Mouse (Mus musculus): ENCODE results near the gene Fam90a1b.
"Not testable (repeated sequence)": the region's sequence is repeated elsewhere in the genome, so short reads cannot be mapped to it uniquely, and the experiment has no call there.

Fam90a1b gene

GRCm38 (mm10) chrX:94366670-94367241 lies at the start of gene Fam90a1b, which contains the start of gene Apoo:
Fam90a1b (minus strand) TSS chrX:94366777.
Apoo (plus strand) TSS chrX:94367117.
- peak; percentile 99 for DNase-seq

DNA sequence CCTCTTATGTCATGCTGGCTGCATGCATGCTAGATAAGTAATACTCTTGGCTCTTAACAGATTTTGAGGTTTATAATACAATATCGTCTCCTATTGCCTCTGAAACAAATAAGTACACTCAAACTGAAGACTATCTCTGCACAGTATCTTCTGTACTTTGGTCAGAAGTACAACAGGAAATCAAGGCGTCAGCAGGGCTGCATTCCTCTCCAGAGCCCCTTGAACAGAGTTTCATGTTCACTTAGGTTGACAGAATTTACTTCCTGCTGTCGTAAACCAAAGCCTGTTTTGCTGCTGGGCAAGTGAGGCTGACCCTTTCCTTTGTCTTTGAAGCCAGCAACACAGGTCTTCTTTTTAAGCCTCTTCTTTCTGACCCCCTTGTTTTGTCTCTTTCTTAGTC lies 42.4 kb upstream of the Fam90a1b start:
- peak; percentile 21 for DNase-seq

DNA sequence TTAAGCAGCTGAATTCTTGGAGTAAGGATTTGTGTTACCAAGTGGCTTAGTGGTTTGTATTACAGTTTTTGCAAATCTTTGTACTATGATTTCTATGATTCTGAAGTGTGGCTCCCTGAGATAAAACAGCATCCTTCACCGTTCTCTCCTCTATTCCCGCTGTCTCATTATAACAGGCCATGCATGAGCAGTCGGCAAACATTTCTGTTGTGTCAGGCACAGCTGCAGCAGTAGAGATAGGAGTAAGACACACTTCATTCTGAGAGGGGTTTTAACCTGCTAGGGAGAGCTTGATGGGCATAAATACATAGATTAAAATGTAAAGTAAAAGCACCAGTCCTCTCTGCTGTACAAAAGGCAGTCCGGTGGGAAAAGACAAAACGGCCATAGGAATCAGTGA lies 12.2 kb upstream of the Fam90a1b start:
- DNase-seq: no peak

DNA sequence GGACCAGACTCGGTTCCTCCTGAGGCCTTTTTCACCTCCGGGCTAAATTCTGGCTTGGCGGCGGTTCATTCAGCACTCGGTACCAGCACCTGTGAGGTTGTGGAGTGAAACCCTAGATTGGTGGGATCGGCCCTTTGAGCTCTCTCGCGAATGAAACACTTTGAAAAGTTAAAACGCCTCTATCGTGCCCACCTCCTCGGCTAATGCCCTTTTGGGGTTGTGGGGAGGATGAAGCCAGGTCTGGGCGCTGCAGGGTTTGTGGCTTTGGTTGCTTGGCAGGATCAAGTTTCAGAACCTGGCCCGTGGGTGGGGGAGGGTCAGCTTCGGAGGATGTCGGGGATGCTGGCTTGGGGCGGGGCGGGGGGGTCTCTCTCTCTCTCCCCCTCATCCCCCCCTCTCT lies 671 bp upstream of the Fam90a1b start:
- no peak for DNase-seq

GRCm38 (mm10) chrX:94366029-94366428 lies 548 bp downstream of the Fam90a1b start:
- peak; percentile 16 for DNase-seq

DNA sequence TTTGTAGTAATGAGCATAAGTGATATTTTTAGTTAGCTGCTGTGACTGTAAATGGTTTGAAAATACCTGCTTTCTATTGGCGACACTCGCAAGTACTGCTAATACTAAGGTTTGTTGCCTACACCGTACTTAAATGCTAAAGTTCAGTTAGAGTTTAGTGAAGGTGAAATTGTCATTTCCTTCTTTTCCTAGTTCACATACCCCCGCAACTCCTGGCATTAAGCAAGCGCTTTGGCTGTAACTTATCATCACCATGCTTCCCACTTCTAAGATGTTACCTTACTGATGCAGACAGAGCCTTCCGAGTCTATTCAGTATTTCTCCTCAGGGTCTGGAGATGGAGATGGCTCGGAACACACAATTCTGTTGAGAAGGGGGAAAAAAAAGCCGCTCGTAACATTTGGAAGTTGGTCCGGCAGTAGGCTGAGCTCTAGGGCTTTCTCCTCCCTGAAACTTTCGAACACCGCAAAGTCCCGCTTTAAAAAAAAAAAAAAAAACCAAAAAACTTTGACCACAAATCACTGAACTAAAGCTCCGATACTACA lies 1.1 kb downstream of the Fam90a1b start:
- DNase-seq: no peak

GRCm38 (mm10) chrX:94343638-94344037 lies 22.9 kb downstream of the Fam90a1b start:
- not testable (repeated sequence) for DNase-seq

DNA sequence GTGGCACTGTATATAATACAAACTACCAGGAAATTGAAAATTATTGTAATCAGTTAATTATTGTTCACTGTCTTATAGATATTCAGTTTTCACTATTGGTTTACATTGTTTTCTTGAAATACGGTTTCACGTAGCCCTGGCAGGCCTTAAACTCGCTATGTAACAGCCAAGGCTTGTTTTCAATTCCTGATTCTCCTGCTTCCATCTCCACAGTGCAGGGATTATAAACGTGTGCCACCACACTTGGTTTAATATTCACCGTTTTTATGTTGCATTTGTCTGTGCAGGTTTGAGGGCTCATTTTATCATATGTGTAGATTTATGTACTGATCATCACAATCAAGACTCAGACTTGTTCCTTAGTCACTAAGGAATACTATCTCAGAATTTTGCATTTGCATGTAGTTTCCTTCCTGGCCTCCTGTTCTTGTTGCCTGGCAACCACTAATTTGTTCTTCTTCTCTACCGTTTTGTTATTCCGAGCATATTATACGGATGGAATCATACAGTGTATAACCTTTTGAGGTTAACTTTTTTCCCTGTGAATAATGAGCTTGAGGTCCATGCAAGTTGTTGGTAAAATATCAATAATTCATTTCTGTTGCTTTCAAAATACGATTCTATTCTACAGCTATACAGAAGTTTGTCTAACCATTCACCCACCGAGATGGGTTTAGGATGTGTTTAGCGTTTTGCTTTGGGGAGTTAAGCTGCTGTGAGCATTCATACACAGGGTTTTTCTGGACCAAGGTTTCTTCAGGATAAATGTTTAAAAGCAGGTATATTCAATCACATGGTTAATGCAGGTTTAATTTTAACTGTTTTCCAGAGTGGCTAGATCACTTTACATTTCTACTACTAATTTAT lies 45.3 kb downstream of the Fam90a1b start:
- DNase-seq: no peak
